Mouse (Mus musculus): ENCODE measurements around the gene Kremen1.

- TF ChIP-seq CTCF (IDR thresholded peaks at IDR 0.05; ENCODE audit: low read depth), result no peak
- TF ChIP-seq EP300 (IDR thresholded peaks at IDR 0.05; ENCODE audit: low read depth), result no peak
Observed at GRCm38 (mm10) chr11:5175866-5176265, 85.5 kb downstream of the Kremen1 start.

Measured in heart, postnatal 0 days (tissue).